Mouse (Mus musculus) liver, postnatal 0 days (tissue): Measurements from ENCODE around the gene Smad1.

Experiments used
- CTCF ChIP-seq: sonication (generic); IDR thresholded peaks from 2 replicates; pipeline ENCODE4 v1.5.1; 2016; ENCODE audit warnings: antibody characterized with exemption, low read depth
- EP300 ChIP-seq: IDR thresholded peaks from 2 replicates; pipeline ENCODE4 v1.6.1; 2016; ENCODE audit warnings: antibody characterized with exemption, low read depth, mild to moderate bottlenecking

- TF ChIP-seq CTCF (no peak), EP300 (no peak)
Measured at GRCm38 (mm10) chr8:79393215-79393614, 6.1 kb downstream of the Smad1 start.
